Mouse (Mus musculus) heart, postnatal 0 days (tissue): ENCODE results near the gene Fam209.

Experiments
- CTCF ChIP-seq: IDR thresholded peaks from 2 replicates; pipeline ENCODE4 v1.5.1; 2016; ENCODE audit warnings: antibody characterized with exemption, control low read depth, low read depth
- EP300 ChIP-seq: IDR thresholded peaks from 2 replicates; pipeline ENCODE4 v1.6.1; 2016; ENCODE audit warnings: antibody characterized with exemption, low read depth

- TF ChIP-seq CTCF (no peak), EP300 (no peak)
Measured at GRCm38 (mm10) chr2:172441176-172441575, 31.1 kb upstream of the Fam209 start.
